Mouse (Mus musculus): ENCODE measurements around the gene Lrch1. TPM values are rescaled to one million over a fixed set of nuclear protein-coding genes. Genes with fewer than 3 reads are reported as not detected.

Lrch1 gene
- polyA plus RNA-seq, 1 experiment from 2014 or later, result 13.5 TPM

DNA sequence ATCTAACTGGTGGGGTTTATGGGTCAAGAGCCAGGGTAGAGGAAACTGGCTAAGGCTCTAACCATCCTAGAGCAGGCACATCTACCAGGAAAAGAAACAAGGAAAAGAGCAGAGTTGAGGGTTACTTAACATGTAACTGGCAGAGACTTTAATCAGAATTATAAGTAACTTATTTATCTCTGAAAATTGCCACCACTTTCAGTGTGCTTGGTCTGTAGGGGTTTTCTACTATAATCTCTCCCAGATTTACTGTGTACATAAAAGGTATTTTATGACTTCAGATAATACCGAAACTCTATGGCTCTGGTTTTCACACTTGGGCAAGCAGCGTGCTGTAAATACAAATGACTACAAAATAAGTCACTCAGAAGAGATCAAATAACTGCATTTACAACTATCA is 32.0 kb downstream of the Lrch1 start:
- Histone ChIP-seq H3K36me3 (ENCODE audit: insufficient read depth, low read length) (no peaks in the 10 kb centered on the region), H3K9me3 (ENCODE audit: low read length) (no peaks in the 10 kb centered on the region), H3K4me1 (ENCODE audit: insufficient read depth, low read depth, low read length) (peaks cover 27% of the 10 kb centered on the region), H3K9ac (replicated peaks; ENCODE audit: low read depth) (no peak overlapping the region), H3K4me3 (ENCODE audit: low read depth, low read length) (no peak overlapping the region), H3K27me3 (replicated peaks; ENCODE audit: insufficient read depth, low read length) (no peaks in the 10 kb centered on the region), H3K4me2 (replicated peaks; ENCODE audit: low read depth, low read length) (no peak overlapping the region), H3K27ac (ENCODE audit: low read length) (no peak overlapping the region)
- WGBS, result 59% methylated on average over 2 of the region's 2 CpGs
- DNase-seq (ENCODE audit: low spot score), result peak; percentile 20
- ATAC-seq, result no peak
- no peak for TF ChIP-seq CTCF (IDR thresholded peaks at IDR 0.05)
- no peak for TF ChIP-seq EP300 (IDR thresholded peaks at IDR 0.05)

DNA sequence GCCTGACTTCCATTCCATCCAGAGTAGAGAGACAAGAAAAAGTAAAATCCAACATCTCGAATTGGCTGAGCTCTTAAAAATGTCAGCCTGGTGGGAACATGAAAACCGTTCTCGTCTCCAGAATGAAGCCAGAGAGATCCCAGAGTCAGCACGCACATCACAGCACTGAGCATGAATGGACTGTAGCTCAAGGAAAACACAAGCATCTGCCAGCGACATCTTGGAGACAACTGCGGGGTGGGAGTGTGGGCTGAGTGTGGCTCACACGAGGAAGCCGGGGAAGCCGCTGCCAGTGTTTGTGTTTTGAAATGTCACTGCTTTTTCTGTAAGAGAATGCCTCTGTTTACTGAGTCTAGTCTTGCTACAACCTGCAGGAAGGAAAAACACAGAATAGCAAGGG is 32.7 kb downstream of the Lrch1 start:
- no peaks in the 10 kb centered on the region for H3K27me3 ChIP-seq (replicated peaks; ENCODE audit: insufficient read depth, low read length)
- DNase-seq (ENCODE audit: low spot score), result peak; percentile 46
- H3K4me2 ChIP-seq (replicated peaks; ENCODE audit: low read depth, low read length), result no peak overlapping the region
- no peak overlapping the region for H3K9ac ChIP-seq (replicated peaks; ENCODE audit: low read depth)
- H3K9me3 ChIP-seq (ENCODE audit: low read length), result no peaks in the 10 kb centered on the region
- WGBS, result 36% methylated on average over 9 of the region's 9 CpGs
- peak; percentile 22; the same call in 1 of the 2 replicates for ATAC-seq
- no peak overlapping the region for H3K4me3 ChIP-seq (ENCODE audit: low read depth, low read length)
- no peaks in the 10 kb centered on the region for H3K36me3 ChIP-seq (ENCODE audit: insufficient read depth, low read length)
- peaks cover 27% of the 10 kb centered on the region for H3K4me1 ChIP-seq (ENCODE audit: insufficient read depth, low read depth, low read length)
- H3K27ac ChIP-seq (ENCODE audit: low read length), result peak overlapping the region; percentile 20; the same call in 1 of the 2 replicates
- TF ChIP-seq EP300 (IDR thresholded peaks at IDR 0.05) (no peak), CTCF (IDR thresholded peaks at IDR 0.05) (no peak)

DNA sequence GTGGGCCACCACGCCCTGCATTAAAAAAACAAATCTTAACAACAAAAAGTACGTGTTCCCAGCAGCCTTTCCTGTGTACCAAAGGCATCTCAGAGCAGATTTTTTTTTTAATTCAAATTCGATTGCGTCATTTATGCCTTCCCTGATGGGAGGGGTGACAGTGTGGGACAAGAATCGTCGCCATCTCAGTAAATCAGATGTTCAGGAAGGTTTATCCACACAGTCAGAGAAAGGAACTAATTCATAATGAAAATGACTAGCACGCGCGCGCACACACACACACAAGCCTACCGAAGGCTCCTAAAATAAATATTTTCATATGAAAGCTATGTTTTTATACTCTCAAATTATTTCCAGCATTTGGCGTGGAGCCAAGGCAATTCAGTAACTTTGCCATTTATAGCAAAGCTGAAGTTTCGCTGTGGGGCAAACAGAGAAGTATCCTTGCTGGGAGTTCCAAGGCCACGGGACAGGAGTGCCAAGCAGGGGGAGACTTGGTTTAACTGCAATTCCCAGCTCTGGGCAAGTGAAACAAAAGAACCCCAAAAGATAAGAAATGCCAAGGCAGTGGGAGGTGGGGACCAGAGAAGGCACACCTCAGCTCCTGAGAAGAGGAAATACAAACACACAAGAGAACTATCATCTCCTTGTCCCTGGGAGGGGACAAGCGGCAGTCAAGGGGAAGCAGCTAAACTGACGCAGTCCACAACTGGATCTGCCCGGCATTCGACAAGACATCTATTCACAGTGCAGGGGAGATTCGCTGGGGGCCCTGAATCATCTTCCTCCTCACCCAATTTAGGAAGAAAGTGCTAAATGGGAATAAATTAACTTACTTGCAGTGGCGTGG is 34.1 kb downstream of the Lrch1 start:
- Histone ChIP-seq H3K27ac (ENCODE audit: low read length) (peak overlapping the region; percentile 62), H3K36me3 (ENCODE audit: insufficient read depth, low read length) (no peaks in the 10 kb centered on the region), H3K4me2 (replicated peaks; ENCODE audit: low read depth, low read length) (peak overlapping the region; percentile 41), H3K9ac (replicated peaks; ENCODE audit: low read depth) (no peak overlapping the region), H3K4me3 (ENCODE audit: low read depth, low read length) (no peak overlapping the region), H3K27me3 (replicated peaks; ENCODE audit: insufficient read depth, low read length) (no peaks in the 10 kb centered on the region), H3K4me1 (ENCODE audit: insufficient read depth, low read depth, low read length) (peaks cover 27% of the 10 kb centered on the region), H3K9me3 (ENCODE audit: low read length) (no peaks in the 10 kb centered on the region)
- DNase-seq (ENCODE audit: low spot score) (peak; percentile 70), ATAC-seq (peak; percentile 10; the same call in 1 of the 2 replicates)
- WGBS, result 19% methylated on average over 20 of the region's 20 CpGs
- no peak for TF ChIP-seq CTCF (IDR thresholded peaks at IDR 0.05)
- peak; percentile 78 for TF ChIP-seq EP300 (IDR thresholded peaks at IDR 0.05)

DNA sequence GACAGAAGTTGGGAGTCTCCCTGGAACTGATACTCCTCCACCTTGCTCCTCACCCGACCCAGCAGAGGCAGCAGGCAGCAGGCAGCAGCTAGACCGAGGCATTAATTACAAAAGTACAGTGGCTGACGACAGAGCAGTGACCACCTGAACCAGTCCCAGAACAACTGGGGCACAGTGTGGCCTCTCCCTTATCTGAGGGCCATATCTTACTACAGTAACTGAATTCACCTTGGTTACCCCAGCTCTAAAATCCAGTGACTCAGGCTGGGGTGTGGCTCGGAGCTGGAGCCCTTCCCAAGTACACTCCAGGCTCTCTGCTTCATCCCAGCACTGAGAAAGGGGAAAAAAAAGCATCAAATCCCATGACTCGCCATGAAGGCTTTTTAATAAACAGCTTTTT is 37.3 kb downstream of the Lrch1 start:
- H3K4me1 ChIP-seq (ENCODE audit: insufficient read depth, low read depth, low read length), result peaks cover 22% of the 10 kb centered on the region; the same call in 1 of the 2 replicates
- no peaks in the 10 kb centered on the region for H3K36me3 ChIP-seq (ENCODE audit: insufficient read depth, low read length)
- H3K9me3 ChIP-seq (ENCODE audit: low read length), result no peaks in the 10 kb centered on the region
- WGBS, result 44% methylated on average over 5 of the region's 5 CpGs
- no peak overlapping the region for H3K4me2 ChIP-seq (replicated peaks; ENCODE audit: low read depth, low read length)
- DNase-seq (ENCODE audit: low spot score), result peak; percentile 87
- ATAC-seq, result peak; percentile 89
- H3K9ac ChIP-seq (replicated peaks; ENCODE audit: low read depth), result no peak overlapping the region
- no peaks in the 10 kb centered on the region for H3K27me3 ChIP-seq (replicated peaks; ENCODE audit: insufficient read depth, low read length)
- no peak overlapping the region for H3K4me3 ChIP-seq (ENCODE audit: low read depth, low read length)
- H3K27ac ChIP-seq (ENCODE audit: low read length), result 0 out of 2 replicates have a peak overlapping the region, but pooled peaks have one; percentile 14
- no peak for TF ChIP-seq EP300 (IDR thresholded peaks at IDR 0.05)
- TF ChIP-seq CTCF (IDR thresholded peaks at IDR 0.05), result no peak

DNA sequence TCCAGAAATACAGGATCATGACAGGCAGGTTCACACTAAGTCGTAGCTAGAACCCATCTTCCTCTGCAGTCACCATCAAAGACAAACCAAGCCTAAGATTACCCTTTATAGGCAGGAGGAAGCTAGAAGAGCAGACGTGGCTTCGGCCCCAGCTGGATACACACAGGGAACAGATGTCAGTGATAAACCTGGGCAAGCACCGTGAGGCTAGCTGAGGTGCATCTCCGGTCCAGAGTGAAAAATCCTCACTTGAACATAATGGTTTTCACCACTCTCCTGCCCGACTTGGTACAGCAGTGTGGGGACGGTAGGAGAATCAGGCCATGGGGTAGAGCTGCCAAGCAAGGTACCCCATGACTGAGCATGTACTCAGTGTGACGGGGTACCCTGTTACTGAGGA is 38.7 kb downstream of the Lrch1 start:
- peaks cover 9% of the 10 kb centered on the region; the same call in 1 of the 2 replicates for H3K4me1 ChIP-seq (ENCODE audit: insufficient read depth, low read depth, low read length)
- no peak overlapping the region for H3K9ac ChIP-seq (replicated peaks; ENCODE audit: low read depth)
- DNase-seq (ENCODE audit: low spot score) (no peak), ATAC-seq (no peak)
- TF ChIP-seq CTCF (IDR thresholded peaks at IDR 0.05), result no peak
- no peak for TF ChIP-seq EP300 (IDR thresholded peaks at IDR 0.05)
- WGBS, result 82% methylated on average over 8 of the region's 8 CpGs
- H3K9me3 ChIP-seq (ENCODE audit: low read length), result no peaks in the 10 kb centered on the region
- H3K36me3 ChIP-seq (ENCODE audit: insufficient read depth, low read length), result no peaks in the 10 kb centered on the region
- H3K4me2 ChIP-seq (replicated peaks; ENCODE audit: low read depth, low read length), result no peak overlapping the region
- no peak overlapping the region for H3K4me3 ChIP-seq (ENCODE audit: low read depth, low read length)
- no peak overlapping the region; the same call in 1 of the 2 replicates for H3K27ac ChIP-seq (ENCODE audit: low read length)
- H3K27me3 ChIP-seq (replicated peaks; ENCODE audit: insufficient read depth, low read length), result no peaks in the 10 kb centered on the region

DNA sequence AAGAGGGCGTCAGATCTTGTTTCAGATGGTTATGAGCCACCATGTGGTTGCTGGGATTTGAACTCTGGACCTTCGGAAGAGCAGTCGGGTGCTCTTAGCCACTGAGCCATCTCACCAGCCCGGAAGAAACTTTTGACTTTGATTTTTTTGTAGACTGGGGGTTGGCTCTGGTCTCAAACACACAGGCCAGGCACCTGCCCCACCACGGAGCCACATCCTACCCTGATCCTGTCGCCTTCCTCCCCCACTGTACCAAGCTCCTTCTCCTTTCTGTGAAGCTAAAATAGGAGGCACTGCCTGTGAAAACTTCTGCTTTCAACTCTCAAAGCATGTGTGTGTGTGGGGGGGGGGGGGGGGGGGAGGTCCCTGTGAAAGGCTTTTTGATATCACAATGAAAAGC is 39.4 kb downstream of the Lrch1 start:
- H3K27ac ChIP-seq (ENCODE audit: low read length), result no peak overlapping the region
- H3K36me3 ChIP-seq (ENCODE audit: insufficient read depth, low read length), result no peaks in the 10 kb centered on the region
- H3K9ac ChIP-seq (replicated peaks; ENCODE audit: low read depth), result no peak overlapping the region
- H3K4me1 ChIP-seq (ENCODE audit: insufficient read depth, low read depth, low read length), result peaks cover 14% of the 10 kb centered on the region
- H3K27me3 ChIP-seq (replicated peaks; ENCODE audit: insufficient read depth, low read length), result no peaks in the 10 kb centered on the region
- TF ChIP-seq EP300 (IDR thresholded peaks at IDR 0.05) (no peak), CTCF (IDR thresholded peaks at IDR 0.05) (no peak)
- DNase-seq (ENCODE audit: low spot score) (no peak), ATAC-seq (no peak)
- H3K4me2 ChIP-seq (replicated peaks; ENCODE audit: low read depth, low read length), result no peak overlapping the region
- H3K9me3 ChIP-seq (ENCODE audit: low read length), result no peaks in the 10 kb centered on the region
- 88% methylated on average over 6 of the region's 6 CpGs for WGBS
- no peak overlapping the region for H3K4me3 ChIP-seq (ENCODE audit: low read depth, low read length)

Data from lung, postnatal 0 days (tissue).